Mouse (Mus musculus) G1E (cell line): Measurements from ENCODE around the gene Tmem251.

ENCODE experiments used
- CTCF ChIP-seq: IDR thresholded peaks from 2 replicates; pipeline ENCODE4 v1.5.1; 2012; ENCODE audit warnings: low read depth, low read length, inconsistent platforms, mixed read lengths
- TAL1 ChIP-seq: conservative IDR thresholded peaks from 2 replicates; pipeline ENCODE4 v1.6.1; 2012; ENCODE audit warnings: low read depth, low read length, inconsistent platforms, mixed read lengths

DNA sequence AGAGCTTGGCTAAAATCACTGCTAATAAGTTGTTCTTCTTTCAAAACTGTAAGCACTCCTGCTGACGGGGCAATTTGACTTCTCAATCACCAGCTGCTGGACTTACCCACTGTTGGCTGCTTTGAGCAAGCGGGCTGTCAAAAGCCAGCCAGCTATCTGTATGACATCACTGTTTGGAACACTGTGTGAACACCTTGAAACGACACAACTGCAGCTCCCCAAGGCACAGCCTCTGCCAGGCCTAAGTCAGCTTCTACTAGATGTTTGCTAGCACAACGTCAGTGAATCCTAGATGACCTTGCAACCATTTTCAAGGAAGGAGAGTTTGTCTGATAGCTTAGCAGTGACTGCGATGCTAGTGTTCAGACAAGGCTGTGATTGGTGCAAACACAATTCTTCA is 4.5 kb upstream of the Tmem251 start:
- TF ChIP-seq CTCF, result no peak
- no peak for TF ChIP-seq TAL1
